Mouse (Mus musculus) heart, adult 2 months (tissue): ENCODE measurements around the gene Cd163l1.

ENCODE experiments used
- CTCF ChIP-seq: fragments of 200-600 bp; IDR thresholded peaks from 2 replicates; pipeline ENCODE4 v1.8.1; 2022; ENCODE audit warnings: antibody characterized with exemption, mild to moderate bottlenecking, moderate library complexity
- EP300 ChIP-seq: fragments of 200-500 bp; IDR thresholded peaks from 2 replicates; pipeline ENCODE4 v1.6.1; 2011; ENCODE audit warnings: low read depth, low read length, control low read depth; ENCODE audit not compliant: insufficient read depth
- POLR2A ChIP-seq: fragments of 200-500 bp; IDR thresholded peaks from 2 replicates; pipeline ENCODE4 v1.6.1; 2011; ENCODE audit warnings: mild to moderate bottlenecking, low read depth, low read length, control low read depth; ENCODE audit not compliant: insufficient read depth

GRCm38 (mm10) chr7:140224209-140224608, 6.1 kb downstream of the Cd163l1 start:
- TF ChIP-seq CTCF (no peak), POLR2A (no peak), EP300 (no peak)
